Mouse (Mus musculus) thymus, postnatal 10 days (tissue): ENCODE data around the gene Sctr.

ENCODE experiments used
- DNase-seq, 2 experiments: peaks; one replicate each; pipeline ENCODE4 v3.0.0; 2021; ENCODE audit warnings: low spot score in 2 of 2

Sctr gene

DNA sequence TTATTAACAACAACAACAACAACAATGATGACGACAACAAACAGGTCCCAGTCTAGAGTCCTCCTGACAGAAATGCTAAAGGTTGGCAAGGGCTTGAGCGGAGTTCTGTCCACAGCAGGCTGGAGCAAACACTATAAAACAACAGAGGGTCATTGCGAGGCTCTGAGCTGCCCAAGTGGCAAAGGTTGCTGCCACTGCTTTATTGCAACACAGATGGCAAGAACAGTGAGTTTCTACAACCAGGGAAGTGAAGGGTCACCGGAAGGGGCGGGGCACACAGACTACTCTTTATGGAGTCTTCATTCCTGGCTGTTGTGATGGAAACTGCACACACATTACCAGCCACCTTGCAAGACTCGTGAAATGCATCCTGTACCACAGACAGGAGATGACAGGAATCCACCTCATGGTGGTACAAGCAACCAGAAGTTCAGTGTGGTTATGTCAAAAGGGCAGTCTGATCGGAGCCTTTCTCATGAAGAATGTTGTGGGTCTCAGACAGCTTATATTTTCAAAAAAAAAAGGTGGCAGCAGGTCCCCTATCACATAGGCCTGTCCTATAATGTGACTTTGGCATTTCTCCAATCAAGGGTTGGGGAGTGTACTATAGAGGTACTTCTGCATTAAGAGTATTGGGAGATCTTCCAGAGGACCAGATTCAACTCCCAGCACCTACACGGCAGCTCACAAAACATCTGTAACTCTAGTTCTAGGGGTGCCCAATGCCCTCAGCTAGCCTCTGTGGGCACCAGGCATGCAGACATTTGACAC, 93.9 kb downstream of the Sctr start:
- no peak for DNase-seq

DNA sequence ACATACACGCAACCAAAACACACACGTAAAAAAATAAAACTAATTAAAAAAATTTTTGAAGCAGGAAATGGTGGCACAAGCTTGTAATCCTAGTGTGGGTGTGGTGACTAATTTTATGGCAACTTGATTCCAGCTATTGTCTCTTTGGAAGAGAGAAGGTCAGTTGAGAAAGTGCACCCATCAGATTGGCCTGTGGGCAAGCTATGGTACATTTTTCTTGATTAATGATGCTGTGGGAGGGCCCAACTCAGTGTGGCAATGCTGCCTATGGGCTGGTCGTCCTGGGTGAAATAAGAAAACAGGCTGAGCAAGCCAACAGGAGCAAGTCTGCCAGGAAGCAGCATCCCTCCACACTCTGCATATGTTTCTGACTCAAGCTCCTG, 94.5 kb downstream of the Sctr start:
- no peak for DNase-seq

DNA sequence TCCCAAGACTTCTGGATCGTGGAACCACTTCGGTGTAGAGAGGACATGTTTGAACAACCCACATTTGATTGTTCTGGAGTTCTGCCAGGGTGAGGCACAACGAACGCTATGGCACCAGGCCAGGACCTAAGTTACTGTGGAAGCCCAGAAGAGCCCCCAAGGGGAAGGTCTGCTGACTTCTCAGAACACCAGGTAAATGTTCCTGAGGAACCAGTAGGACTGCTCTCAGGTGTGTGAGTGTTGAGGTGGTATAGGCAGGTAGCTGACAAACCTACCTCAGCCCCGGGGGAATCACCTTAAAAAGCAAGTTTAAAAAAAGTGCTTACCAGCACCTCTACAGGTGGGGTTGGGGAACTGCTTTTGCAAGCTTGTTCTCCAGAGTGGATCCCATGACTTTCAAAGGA, 98.9 kb downstream of the Sctr start:
- no peak for DNase-seq

DNA sequence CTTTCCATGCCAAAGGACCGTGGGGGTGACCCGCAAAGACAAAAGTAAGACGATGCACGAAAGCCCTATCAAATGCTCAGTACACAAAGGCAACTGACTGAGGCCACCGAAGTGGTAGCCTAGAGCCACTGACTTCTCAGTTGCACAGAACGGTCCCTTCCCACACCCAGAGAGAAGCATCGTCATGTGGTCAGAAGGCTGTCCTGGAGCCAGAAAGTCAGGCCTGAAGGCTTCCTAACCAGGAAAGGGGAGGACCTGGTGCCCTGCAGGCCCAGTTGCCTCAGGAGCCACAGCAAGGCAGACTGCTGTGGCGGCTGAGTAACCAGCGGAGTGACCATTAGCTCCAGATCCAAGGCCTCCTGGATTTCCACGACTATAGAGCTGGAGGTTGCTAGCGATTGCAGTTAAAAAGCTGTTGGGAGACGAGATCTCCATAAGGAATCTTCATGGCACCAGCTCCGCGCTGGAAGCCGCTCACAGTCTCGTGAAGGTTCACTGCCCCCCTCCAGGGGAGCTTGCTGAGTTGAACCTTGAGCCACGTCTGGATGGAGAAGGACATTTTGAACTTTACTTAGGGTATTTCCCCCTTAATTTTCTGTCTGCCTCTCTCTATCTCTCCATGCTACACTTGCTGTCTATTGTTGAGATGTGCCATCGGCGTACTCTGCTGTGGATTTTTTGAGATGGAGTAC, 103.2 kb downstream of the Sctr start:
- DNase-seq = no peak

DNA sequence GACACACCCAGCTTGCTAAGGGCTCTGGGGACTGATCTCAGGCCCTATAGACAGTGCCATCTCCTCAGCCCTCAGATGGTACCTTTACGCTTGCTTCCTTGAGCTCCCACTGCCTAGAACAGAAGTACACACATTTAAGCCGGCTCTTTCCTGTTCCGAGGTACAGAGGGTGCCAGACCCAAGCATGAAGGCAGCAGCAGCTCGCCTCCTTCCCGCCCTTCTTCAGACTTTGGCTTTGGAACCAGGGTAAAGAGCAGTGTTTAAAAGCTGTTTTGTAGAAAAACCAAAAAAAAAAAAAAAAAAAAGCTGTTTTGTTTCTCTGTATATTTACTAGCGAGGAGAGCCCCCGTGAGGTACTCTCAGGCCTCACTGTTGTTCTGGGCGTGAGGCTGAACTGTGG, 105.1 kb downstream of the Sctr start:
- DNase-seq = no peak

DNA sequence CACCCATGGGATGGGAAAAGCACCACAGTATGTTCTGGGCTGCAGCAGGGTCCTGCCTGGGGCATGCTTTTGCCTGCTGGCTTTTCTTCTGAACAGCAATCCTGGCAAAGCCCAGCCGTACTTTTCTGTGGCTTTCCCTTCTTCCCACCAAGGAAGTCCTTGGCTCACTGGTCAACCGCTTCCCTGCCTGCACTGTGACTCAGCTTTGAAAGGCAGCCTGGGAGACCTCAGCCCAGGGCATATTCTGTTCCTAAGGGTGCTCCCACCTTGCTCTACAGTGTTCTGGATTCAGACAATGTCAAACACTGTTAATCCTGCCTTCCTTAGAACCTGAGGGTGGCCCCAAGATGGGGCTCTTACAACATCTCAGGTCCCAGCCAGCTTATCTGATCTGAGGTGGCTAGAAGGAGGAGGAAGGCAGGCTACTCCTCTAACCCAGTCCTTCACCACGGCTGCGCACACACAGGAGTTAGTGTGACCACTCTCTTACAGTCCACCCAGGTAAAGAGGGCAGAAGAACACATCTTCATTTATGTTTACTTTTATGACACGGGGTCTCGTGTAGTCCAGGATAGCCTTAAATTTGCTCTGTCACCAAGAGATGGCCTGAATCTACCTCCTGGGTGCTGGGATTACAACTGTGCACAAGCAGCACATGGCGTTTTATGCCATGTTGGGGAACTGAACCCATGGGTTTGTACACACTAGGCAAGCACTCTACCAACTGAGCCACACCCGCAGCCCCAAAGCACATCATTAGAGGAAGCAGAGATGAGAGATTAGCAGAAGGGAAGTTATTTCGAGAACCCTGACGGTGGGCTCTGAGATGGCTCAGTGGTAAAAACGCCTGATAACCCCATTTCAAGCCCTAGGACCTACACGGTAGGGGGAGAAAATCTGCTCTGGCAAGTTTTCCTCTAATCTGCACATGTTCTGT, 105.8 kb downstream of the Sctr start:
- no peak for DNase-seq
